Mouse (Mus musculus): ENCODE data around the gene Itpkb.

Itpkb gene

GRCm38 (mm10) chr1:180313517-180314440 is 16.5 kb upstream of the Itpkb start:
- DNase-seq (ENCODE audit: extremely low read depth, low read depth, low spot score): peak; percentile 40

GRCm38 (mm10) chr1:180314641-180315040 is 15.6 kb upstream of the Itpkb start:
- no peak for DNase-seq (ENCODE audit: extremely low read depth, low read depth, low spot score)

- no peak for DNase-seq (ENCODE audit: extremely low read depth, low read depth, low spot score)
These were observed 15.2 kb upstream of the Itpkb start for GRCm38 (mm10) chr1:180315127-180315526.

- no peak for DNase-seq (ENCODE audit: extremely low read depth, low read depth, low spot score)
These were observed 12.8 kb upstream of the Itpkb start for GRCm38 (mm10) chr1:180317450-180317849.

GRCm38 (mm10) chr1:180318407-180318806 is 11.9 kb upstream of the Itpkb start:
- no peak for DNase-seq (ENCODE audit: extremely low read depth, low read depth, low spot score)

GRCm38 (mm10) chr1:180319895-180320294 is 10.4 kb upstream of the Itpkb start:
- DNase-seq (ENCODE audit: extremely low read depth, low read depth, low spot score): no peak

GRCm38 (mm10) chr1:180322896-180323295 is 7.4 kb upstream of the Itpkb start:
- DNase-seq (ENCODE audit: extremely low read depth, low read depth, low spot score): no peak

- DNase-seq (ENCODE audit: extremely low read depth, low read depth, low spot score): no peak
These were observed 6.8 kb upstream of the Itpkb start for GRCm38 (mm10) chr1:180323491-180323890.

GRCm38 (mm10) chr1:180324271-180324670 is 6.0 kb upstream of the Itpkb start:
- DNase-seq (ENCODE audit: extremely low read depth, low read depth, low spot score): no peak

- DNase-seq (ENCODE audit: extremely low read depth, low read depth, low spot score): no peak
These were observed 1.3 kb upstream of the Itpkb start for GRCm38 (mm10) chr1:180328794-180329665.

GRCm38 (mm10) chr1:180329706-180330105 is 579 bp upstream of the Itpkb start:
- DNase-seq (ENCODE audit: extremely low read depth, low read depth, low spot score): no peak

GRCm38 (mm10) chr1:180330707-180331545 is 641 bp downstream of the Itpkb start:
- no peak for DNase-seq (ENCODE audit: extremely low read depth, low read depth, low spot score)

GRCm38 (mm10) chr1:180331546-180332075 is 1.3 kb downstream of the Itpkb start:
- no peak for DNase-seq (ENCODE audit: extremely low read depth, low read depth, low spot score)

GRCm38 (mm10) chr1:180332076-180332927 is 2.0 kb downstream of the Itpkb start:
- no peak for DNase-seq (ENCODE audit: extremely low read depth, low read depth, low spot score)

GRCm38 (mm10) chr1:180332928-180333440 is 2.7 kb downstream of the Itpkb start:
- DNase-seq (ENCODE audit: extremely low read depth, low read depth, low spot score): no peak

GRCm38 (mm10) chr1:180333588-180333987 is 3.3 kb downstream of the Itpkb start:
- DNase-seq (ENCODE audit: extremely low read depth, low read depth, low spot score): no peak

GRCm38 (mm10) chr1:180334541-180334940 is 4.3 kb downstream of the Itpkb start:
- DNase-seq (ENCODE audit: extremely low read depth, low read depth, low spot score): no peak

- no peak for DNase-seq (ENCODE audit: extremely low read depth, low read depth, low spot score)
These were observed 5.5 kb downstream of the Itpkb start for GRCm38 (mm10) chr1:180335513-180336375.
